Mouse (Mus musculus): Measurements from ENCODE around the gene Fbxl17.

Fbxl17 gene

DNA sequence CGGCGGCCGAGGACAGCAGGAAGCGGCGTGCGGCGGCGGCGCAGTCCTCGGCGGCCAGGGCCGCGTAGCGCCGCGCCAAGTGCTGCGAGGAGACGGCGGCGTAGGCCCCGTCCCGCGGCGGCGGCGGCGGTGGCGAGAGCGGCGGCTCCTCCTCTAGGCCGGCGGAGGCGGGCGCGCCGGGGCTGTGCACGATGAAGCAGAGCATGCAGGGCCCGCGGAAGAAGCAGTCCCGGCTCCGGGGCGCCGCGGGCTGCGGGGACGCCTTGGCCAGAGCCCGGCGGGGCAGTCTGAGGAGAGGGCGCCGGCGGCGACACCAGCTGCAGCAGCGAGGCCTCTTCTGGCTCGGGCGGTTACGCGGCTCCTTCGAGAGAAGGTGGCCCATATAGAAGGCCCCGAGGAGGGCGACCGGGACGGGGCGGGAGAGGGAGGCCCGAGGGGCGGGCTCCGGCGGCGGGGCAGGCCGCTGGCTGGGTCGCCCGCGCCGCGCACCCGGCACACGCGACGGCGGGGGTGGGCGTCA lies at the start of gene Fbxl17:
Gene Fbxl17, minus strand, starts transcription at position 382 of the 520 bp plus-strand sequence.
- peak; percentile 72 to 84 for DNase-seq

GRCm38 (mm10) chr17:63547465-63547864 lies 47.6 kb upstream of the Fbxl17 start:
- DNase-seq = peak in 1 of 2 experiments; percentile 10

GRCm38 (mm10) chr17:63534576-63535265 lies 34.9 kb upstream of the Fbxl17 start:
- DNase-seq = no peak

DNA sequence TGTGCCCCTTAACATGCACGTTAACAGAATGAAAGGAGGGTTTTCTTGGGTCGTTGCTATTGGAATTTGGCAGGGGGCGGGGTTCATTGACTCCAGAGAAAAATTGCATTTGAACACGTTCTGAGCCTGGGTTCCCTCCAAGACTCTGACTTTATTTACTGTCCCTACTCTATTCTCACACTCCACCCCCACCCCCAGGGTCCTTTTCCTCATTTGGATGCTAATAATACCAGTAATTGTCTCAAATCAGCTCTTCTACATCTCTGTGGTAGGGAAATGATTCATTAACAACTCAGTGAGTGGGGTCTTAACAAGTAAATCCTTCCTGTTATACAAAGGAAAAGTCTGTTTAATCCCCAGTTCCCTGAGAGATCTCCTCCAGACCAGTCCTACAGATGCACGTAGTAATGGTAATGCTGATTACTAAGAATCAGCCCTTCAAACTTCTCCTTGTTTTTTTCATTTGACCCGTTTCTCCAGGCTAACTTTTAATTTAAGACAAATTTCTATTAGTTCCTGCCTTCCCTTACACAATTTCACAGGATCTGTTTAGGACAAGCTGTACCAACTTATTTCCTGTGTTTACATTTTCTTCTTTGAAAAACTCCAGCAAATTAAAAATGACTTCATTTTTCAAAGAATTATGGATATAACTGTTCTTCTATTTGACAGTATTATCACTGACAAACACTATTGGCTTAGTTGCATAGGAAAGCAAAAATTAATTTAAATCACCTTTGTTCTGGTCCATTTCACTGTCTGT lies 33.4 kb upstream of the Fbxl17 start:
- DNase-seq = no peak

DNA sequence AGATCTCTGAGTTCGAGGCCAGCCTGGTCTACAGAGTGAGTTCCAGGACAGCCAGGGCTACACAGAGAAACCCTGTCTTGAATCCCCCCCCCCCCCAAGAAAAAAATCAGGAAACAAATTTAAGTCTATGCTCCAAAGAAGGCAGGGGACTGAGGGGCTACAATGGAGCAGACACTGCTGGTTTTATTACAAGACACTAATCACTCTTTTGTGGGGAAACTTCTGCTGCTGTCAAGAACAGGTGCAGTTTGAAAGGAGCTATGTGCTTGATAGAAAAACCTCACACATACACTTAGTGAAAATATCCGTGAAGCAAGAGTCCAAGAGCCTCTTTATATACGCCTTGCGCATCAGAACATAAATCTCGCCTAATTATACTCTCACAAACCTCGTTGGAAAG lies 29.7 kb upstream of the Fbxl17 start:
- no peak for DNase-seq

- DNase-seq = no peak
These were observed 20.9 kb upstream of the Fbxl17 start for GRCm38 (mm10) chr17:63520691-63521090.

- no peak for DNase-seq
These were observed 10.6 kb upstream of the Fbxl17 start for GRCm38 (mm10) chr17:63510451-63510850.

DNA sequence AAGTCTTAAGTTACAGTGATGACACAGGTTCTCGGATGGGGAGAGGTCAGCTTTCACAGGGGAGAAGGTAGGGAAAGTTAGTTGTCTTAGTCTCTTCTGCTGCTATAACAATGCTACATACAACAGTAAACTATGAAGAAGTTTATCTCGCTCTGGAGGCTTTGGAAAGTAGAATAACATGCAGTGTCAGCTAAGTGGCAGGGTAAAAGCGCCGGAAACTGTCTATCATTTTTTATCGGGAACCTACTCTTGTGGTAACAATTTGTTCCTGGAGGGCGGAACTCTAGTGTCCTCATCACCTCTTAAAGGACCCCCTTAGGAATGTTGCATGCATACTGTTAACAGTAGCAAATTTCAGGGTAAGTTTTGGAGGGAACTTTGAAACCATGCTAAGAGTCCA lies 1.3 kb upstream of the Fbxl17 start:
- no peak for DNase-seq

DNA sequence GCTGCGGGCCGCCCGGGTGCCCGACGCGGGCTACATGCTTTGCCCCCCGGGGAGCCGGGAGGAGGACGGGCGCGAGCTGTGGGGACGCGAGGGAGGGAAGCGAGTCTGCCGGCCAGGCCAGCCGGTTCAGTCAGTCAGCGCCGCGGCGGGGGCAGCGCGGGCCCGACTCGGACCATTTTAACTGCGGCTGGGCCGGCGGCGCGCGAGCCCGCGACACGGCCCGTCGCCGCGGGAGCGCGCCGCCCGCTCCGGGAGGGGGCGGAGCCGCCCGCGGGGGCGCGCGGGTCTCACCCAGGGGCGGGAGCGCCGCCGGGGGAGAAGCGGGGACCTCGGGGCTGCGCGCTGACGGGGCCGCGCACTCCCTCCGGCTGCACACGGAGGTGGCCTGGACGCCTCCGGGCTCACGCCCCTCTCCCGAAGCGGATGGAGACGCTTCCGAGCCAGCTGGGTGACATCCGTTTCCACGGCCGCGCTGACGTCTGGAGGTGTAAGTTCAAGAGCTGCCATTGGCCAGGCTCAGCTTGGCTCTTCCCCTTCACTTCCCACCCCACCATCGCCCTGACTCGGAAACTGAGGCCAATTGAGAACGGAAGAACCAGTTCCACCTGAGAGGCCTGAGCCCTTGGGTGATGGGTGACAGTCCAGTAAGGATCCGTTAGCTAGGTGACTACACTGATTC lies 478 bp upstream of the Fbxl17 start:
- DNase-seq = peak; percentile 90 to 95

GRCm38 (mm10) chr17:63498717-63499635 lies 841 bp downstream of the Fbxl17 start:
- peak; percentile 65 to 74 for DNase-seq

DNA sequence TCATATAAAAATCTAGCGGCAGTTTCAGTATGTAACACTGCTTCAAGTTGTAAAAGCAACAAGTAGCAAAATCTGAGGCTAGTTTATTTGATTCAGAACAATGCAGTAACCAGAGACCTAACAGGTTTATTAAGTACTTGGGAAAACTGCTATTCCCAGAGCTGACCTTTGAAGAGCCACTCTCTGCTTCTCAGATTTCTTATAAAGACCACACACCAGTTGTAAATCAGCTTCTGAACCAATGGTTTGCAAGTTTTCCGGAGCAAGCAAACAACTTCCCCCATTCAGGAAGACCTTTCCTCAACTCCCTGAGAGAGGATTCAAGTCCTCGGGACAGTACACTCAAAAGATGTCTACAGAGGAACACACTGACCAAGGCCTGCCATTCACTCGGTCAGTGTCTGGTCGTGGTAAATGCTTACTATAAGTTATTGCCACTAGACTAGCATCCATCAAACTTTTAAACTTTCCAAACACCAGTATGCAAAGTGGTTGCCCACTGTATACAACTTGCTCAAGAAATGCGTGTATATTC lies 1.6 kb downstream of the Fbxl17 start:
- no peak for DNase-seq

DNA sequence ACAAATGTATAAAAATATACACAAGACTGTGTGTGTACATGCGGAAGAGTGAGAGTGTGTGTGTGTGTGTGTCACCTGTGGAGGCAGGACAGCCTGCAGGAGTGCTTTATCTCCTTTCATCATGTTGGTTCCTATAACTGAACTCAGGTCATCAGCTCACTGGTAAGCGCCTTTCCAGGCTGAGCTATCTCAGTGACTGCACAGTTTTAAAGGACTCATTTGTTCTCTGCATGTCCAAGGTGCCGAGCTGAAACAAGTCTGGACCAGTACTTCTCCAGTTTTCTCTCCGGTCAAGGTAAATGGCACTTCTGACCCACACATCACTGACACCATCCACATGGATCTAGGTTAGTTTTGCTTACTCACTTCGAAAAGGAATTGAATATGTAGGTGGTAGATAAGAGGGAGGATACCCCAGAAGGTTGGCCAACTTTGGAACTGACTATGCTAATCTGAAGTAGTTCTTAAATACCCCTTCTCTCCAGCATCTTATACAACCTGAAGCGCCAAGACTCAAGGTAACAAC lies 2.5 kb downstream of the Fbxl17 start:
- no peak for DNase-seq

- no peak for DNase-seq
These were observed 3.7 kb downstream of the Fbxl17 start for GRCm38 (mm10) chr17:63496153-63496552.

GRCm38 (mm10) chr17:63493876-63494580 lies 5.8 kb downstream of the Fbxl17 start:
- DNase-seq = no peak

GRCm38 (mm10) chr17:63493274-63493673 lies 6.5 kb downstream of the Fbxl17 start:
- DNase-seq = peak; percentile 53 to 58

DNA sequence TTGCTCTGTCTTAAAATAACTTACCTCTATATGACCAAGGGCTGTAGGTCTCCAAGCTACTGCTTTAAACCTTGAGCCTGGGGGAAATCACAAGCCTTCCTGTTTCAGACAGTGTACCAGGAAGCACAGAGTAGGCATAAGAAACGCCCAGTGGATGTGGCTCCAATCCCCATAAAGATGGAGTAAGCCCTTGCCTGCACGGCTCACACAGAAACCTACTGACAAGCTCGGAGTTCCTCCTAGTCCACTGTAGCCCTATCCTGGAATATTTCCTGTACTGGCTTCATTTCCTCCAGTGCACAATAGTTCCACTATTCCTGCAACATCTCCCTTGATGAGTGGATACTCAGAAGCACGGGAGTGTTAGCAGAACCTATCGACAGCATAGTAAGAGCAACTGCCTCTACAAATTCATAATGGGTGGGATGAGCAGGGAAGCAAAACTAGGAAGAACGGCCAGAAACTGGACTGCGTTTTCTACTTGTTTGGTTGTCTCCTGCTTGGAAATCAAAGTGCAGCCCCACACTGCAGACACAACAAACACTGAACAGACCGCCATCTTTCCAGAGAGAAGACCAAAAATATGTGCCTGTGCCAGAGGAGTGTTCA lies 7.0 kb downstream of the Fbxl17 start:
- DNase-seq = peak; percentile 20 to 25

- DNase-seq = no peak
These were observed 10.3 kb downstream of the Fbxl17 start for GRCm38 (mm10) chr17:63489525-63489924.

GRCm38 (mm10) chr17:63467866-63468265 lies 32.0 kb downstream of the Fbxl17 start:
- DNase-seq = peak; percentile 48 to 68

GRCm38 (mm10) chr17:63465239-63465638 lies 34.6 kb downstream of the Fbxl17 start:
- DNase-seq = no peak

DNA sequence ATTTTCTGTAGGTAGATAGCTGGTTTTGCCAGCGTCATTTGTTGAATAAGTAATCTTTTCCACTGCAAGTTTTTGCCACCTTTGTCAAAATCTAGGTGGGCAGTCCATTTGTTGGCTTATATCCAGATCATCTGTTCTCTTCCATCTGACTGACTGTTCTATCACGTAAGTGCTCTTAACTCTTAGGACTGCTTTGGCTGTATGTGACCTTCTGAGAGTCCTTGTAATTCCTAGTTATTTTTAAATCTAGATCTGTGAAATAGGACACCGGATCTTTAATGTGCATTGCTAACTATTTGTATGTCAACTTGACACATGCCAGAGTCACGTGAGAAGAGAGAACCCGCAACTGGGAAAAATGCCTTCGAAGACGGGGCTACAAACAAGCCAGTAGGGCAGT lies 37.3 kb downstream of the Fbxl17 start:
- no peak for DNase-seq

Measured in lung, postnatal 4 days (tissue).